Mouse (Mus musculus): ENCODE measurements around the gene Ell.

Ell gene

GRCm38 (mm10) chr8:70617985-70618384 lies 78.7 kb downstream of the Ell start:
- no peak for DNase-seq

GRCm38 (mm10) chr8:70618888-70619334 lies 79.7 kb downstream of the Ell start:
- no peak for DNase-seq

GRCm38 (mm10) chr8:70622220-70622619 lies 83.0 kb downstream of the Ell start:
- DNase-seq, result no peak

GRCm38 (mm10) chr8:70625104-70625503 lies 85.8 kb downstream of the Ell start:
- DNase-seq, result no peak

GRCm38 (mm10) chr8:70627041-70627440 lies 87.8 kb downstream of the Ell start:
- no peak for DNase-seq

- no peak for DNase-seq
Measured at GRCm38 (mm10) chr8:70628986-70629490, 89.8 kb downstream of the Ell start.

- DNase-seq, result peak; percentile 92
Measured at GRCm38 (mm10) chr8:70629574-70630531, 90.6 kb downstream of the Ell start.

GRCm38 (mm10) chr8:70630532-70631381 lies 91.5 kb downstream of the Ell start:
- DNase-seq, result no peak

GRCm38 (mm10) chr8:70631436-70631835 lies 92.2 kb downstream of the Ell start:
- DNase-seq, result no peak

- no peak for DNase-seq
Measured at GRCm38 (mm10) chr8:70632346-70632892, 93.2 kb downstream of the Ell start, which contains the start of gene Gdf15. Gene Gdf15 (minus strand): TSS chr8:70632456.

- no peak for DNase-seq
Measured at GRCm38 (mm10) chr8:70634066-70634465, 94.8 kb downstream of the Ell start.

- no peak for DNase-seq
Measured at GRCm38 (mm10) chr8:70635527-70635926, 96.3 kb downstream of the Ell start.

GRCm38 (mm10) chr8:70636838-70637237 lies 97.6 kb downstream of the Ell start:
- DNase-seq, result no peak

- no peak for DNase-seq
Measured at GRCm38 (mm10) chr8:70638752-70639151, 99.5 kb downstream of the Ell start.
